Mouse (Mus musculus) CD8-positive naive resting alpha-beta T cell, adult 57 days (primary cell): Measurements from ENCODE around the gene Casp8. TPM values are rescaled to one million over a fixed set of nuclear protein-coding genes. Genes with fewer than 3 reads are reported as not detected.

Experiments used
- total RNA-seq: library from RNA; stranded (reverse); gene quantifications from one replicate; pipeline ENCODE4 v1.2.4, GENCODE M21; 2023

Gene Casp8
- 102 TPM for total RNA-seq

GRCm38 (mm10) chr1:58795291-58796058 lies at the start of gene Casp8:
TSS of gene Casp8 (plus strand) at chr1:58795374.

Other genes with a start within 250 kb of the Casp8 start
- 19.5 TPM for gene Fam126b, start 209.1 kb upstream of the Casp8 start, total RNA-seq
- 33.0 TPM for gene Ndufb3, start 209.0 kb upstream of the Casp8 start, total RNA-seq
- not detected for gene Als2cr12, start 99.4 kb upstream of the Casp8 start, total RNA-seq
- 124 TPM for gene Cflar, start 83.9 kb upstream of the Casp8 start, total RNA-seq
- gene Trak2, start 178.1 kb downstream of the Casp8 start, total RNA-seq: 77.0 TPM
- gene Stradb, start 178.1 kb downstream of the Casp8 start, total RNA-seq: 13.6 TPM